Mouse (Mus musculus) stomach, embryonic 16.5 days (tissue): ENCODE data around the gene Ctcf. TPM values are rescaled to one million over a fixed set of nuclear protein-coding genes. Genes with fewer than 3 reads are reported as not detected.
A peak's percentile ranks its signal among the peaks of the same experiment; 100 is the strongest.

Experiments
- ATAC-seq: fragments of 200-750 bp; cut with Nextera tagmentation; 2 replicates; pipeline ENCODE4 v1.8.0; 2017; ENCODE audit warnings: moderate number of reproducible peaks, moderate TSS enrichment; ENCODE audit not compliant: insufficient read depth, low FRiP score
- H3K27ac ChIP-seq: fragments of 300-500 bp; sonication (generic); 2 replicates; pipeline ENCODE4 v1.5.1; 2014; ENCODE audit warnings: low read length
- H3K27me3 ChIP-seq: fragments of 300-500 bp; sonication (generic); 2 replicates; pipeline ENCODE4 v1.6.1; 2014; ENCODE audit warnings: low read length, control low read depth, mixed read lengths; ENCODE audit not compliant: control insufficient read depth, insufficient read depth
- H3K36me3 ChIP-seq: fragments of 300-500 bp; sonication (generic); 2 replicates; pipeline ENCODE4 v1.6.1; 2014; ENCODE audit warnings: low read length; ENCODE audit not compliant: control insufficient read depth, insufficient read depth
- H3K4me1 ChIP-seq: fragments of 300-500 bp; sonication (generic); 2 replicates; pipeline ENCODE4 v1.6.1; 2014; ENCODE audit warnings: low read length, control low read depth, mixed read lengths; ENCODE audit not compliant: control insufficient read depth, insufficient read depth
- H3K4me2 ChIP-seq: fragments of 300-500 bp; sonication (generic); 2 replicates; pipeline ENCODE4 v1.6.1; 2014; ENCODE audit warnings: low read depth, low read length, mixed read lengths
- H3K4me3 ChIP-seq: fragments of 300-500 bp; sonication (generic); replicated peaks from 2 replicates; pipeline ENCODE4 v1.5.1; 2014; ENCODE audit warnings: mild to moderate bottlenecking, low read length
- H3K9ac ChIP-seq: fragments of 300-500 bp; sonication (generic); 2 replicates; pipeline ENCODE4 v1.6.1; 2014; ENCODE audit warnings: low read length
- H3K9me3 ChIP-seq: fragments of 300-500 bp; sonication (generic); replicated peaks from 2 replicates; pipeline ENCODE4 v1.6.1; 2016; ENCODE audit warnings: low read length, control low read depth; ENCODE audit not compliant: control insufficient read depth
- WGBS: fragments of 180-500 bp; shearing (Covaris S2); extraction: QIAGEN DNeasy Blood & Tissue Kit; methylation state at CpG from one replicate; pipeline ENCODE4 v1.1.7; 2014; 5-methylcytosine and 5-hydroxymethylcytosine counted together
- polyA plus RNA-seq: library from polyadenylated mRNA; unstranded; fragments of >200 nt; fragmentation: Nextera tagmentation; extraction: Ambion mirVana; gene quantifications from 2 replicates; pipeline ENCODE4 v1.2.1, GENCODE M21; 2015

The Ctcf gene
- polyA plus RNA-seq, 1 experiment from 2014 or later = 76.1 TPM

DNA sequence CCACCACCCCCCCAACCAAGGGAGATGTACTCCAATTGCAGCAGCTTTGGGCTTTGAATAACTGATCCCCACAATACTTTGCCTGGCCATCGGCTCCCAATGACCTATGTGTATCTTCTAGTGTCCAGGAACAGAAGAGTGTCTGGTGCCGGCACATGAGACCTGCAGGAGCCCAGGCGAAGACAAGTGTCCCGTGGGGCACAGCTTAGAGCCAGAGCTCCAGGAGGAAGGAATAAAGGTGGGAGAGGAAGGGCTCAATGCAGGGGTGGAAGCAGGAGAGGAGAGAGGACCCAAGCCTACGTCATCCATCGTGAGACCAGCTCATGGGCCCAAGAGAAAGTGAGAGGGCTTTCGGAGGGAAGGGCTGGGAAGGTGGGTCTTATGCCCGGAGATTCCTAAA is 72.3 kb downstream of the Ctcf start:
- Histone ChIP-seq H3K4me3 (no peak overlapping the region), H3K4me1 (peaks cover 12% of the 10 kb centered on the region), H3K27ac (no peak overlapping the region), H3K36me3 (no peaks in the 10 kb centered on the region), H3K4me2 (no peak overlapping the region), H3K9ac (no peak overlapping the region), H3K9me3 (no peaks in the 10 kb centered on the region), H3K27me3 (no peaks in the 10 kb centered on the region)
- WGBS = 90% methylated on average over 8 of the region's 8 CpGs
- no peak for ATAC-seq

DNA sequence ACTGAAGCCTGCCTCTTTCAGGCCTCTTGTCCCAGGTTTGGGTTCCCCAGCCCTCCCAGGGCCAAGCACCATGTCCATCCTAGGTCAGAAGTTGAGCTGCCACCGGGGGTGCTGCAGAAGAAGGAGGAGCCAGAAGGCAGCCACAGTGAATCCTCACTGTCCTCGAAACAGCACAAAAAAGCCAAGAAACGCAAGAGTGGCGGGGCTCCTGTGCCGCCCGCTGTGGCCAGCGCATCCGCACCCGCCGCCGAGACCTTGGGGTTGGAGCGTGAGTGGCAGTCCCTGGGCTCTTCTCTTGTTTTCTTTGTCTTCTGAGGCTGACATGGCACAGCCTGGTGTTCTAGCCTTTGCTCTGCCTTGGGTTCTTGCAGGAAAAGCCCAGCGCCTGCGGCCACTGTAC is 72.9 kb downstream of the Ctcf start:
- Histone ChIP-seq H3K4me3 (no peak overlapping the region), H3K9ac (no peak overlapping the region), H3K27ac (no peak overlapping the region), H3K4me1 (peaks cover 12% of the 10 kb centered on the region), H3K9me3 (no peaks in the 10 kb centered on the region), H3K27me3 (no peaks in the 10 kb centered on the region), H3K36me3 (no peaks in the 10 kb centered on the region), H3K4me2 (no peak overlapping the region)
- no peak for ATAC-seq
- 80% methylated on average over 14 of the region's 14 CpGs for whole genome bisulfite sequencing

GRCm38 (mm10) chr8:105712286-105712685 is 75.9 kb downstream of the Ctcf start:
- no peak overlapping the region for H3K9ac ChIP-seq
- no peak for ATAC-seq

DNA sequence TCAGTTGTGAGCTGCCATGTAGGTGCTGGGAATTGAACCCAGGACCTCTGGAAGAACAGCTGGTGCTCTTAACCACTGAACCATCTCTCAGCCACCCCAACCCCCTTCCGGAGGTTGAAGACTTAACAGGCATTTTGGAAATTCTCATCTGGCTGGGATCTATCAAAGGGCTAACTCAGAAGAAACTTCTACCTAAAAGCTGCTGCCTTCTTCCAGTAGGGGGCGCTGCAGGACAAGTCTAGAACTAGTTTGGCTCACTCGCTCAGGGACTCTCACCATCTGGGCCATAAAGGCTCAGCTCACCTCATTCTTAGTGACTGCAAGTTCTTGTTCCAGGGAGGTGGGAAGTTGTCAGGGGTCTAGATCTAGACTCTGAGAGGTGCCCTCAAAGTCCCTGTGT is 77.8 kb downstream of the Ctcf start:
- WGBS = 5% methylated on average over 3 of the region's 3 CpGs
- Histone ChIP-seq H3K9ac (no peak overlapping the region), H3K4me1 (no peaks in the 10 kb centered on the region), H3K9me3 (no peaks in the 10 kb centered on the region), H3K27ac (peak overlapping the region; percentile 81; the same call in 1 of the 2 replicates), H3K36me3 (no peaks in the 10 kb centered on the region), H3K27me3 (no peaks in the 10 kb centered on the region), H3K4me3 (no peak overlapping the region), H3K4me2 (no peak overlapping the region)
- peak; percentile 53; the same call in 1 of the 2 replicates for ATAC-seq

More at GRCm38 (mm10) chr8:105712286-105712685, 75.9 kb downstream of the Ctcf start:
- H3K27me3 ChIP-seq = no peaks in the 10 kb centered on the region
- H3K4me2 ChIP-seq = no peak overlapping the region
- H3K9me3 ChIP-seq = no peaks in the 10 kb centered on the region
- H3K27ac ChIP-seq = no peak overlapping the region
- no peak overlapping the region for H3K4me3 ChIP-seq
- WGBS = 86% methylated on average over 3 of the region's 3 CpGs
- no peaks in the 10 kb centered on the region for H3K36me3 ChIP-seq
- H3K4me1 ChIP-seq = peaks cover 7% of the 10 kb centered on the region

DNA sequence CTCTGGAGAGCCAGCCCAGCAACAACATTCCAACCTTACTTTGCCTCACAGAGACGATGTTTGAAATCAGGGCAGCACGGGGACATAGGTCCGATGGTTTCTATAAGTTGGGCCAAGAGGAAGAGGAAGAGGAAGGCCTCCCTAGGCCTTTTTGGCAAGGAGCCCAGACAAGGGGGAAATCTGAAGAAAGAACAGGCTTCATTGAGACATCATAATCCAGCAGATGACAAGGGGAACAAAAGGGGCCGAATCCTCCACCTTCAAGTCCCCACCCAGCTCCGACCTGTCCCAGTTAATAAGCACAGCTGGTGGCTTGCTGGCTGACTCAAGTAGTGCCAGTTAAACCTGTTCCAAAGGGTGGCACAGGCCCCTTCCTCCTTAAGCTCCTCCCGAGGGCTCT is 78.7 kb downstream of the Ctcf start:
- H3K4me2 ChIP-seq = no peak overlapping the region
- H3K4me3 ChIP-seq = no peak overlapping the region
- WGBS = 59% methylated on average over 6 of the region's 6 CpGs
- ATAC-seq = peak; percentile 35
- peak overlapping the region; percentile 81 for H3K27ac ChIP-seq
- H3K4me1 ChIP-seq = no peaks in the 10 kb centered on the region
- H3K9me3 ChIP-seq = no peaks in the 10 kb centered on the region
- H3K27me3 ChIP-seq = no peaks in the 10 kb centered on the region
- no peaks in the 10 kb centered on the region for H3K36me3 ChIP-seq
- peak overlapping the region; percentile 3; the same call in 1 of the 2 replicates for H3K9ac ChIP-seq

DNA sequence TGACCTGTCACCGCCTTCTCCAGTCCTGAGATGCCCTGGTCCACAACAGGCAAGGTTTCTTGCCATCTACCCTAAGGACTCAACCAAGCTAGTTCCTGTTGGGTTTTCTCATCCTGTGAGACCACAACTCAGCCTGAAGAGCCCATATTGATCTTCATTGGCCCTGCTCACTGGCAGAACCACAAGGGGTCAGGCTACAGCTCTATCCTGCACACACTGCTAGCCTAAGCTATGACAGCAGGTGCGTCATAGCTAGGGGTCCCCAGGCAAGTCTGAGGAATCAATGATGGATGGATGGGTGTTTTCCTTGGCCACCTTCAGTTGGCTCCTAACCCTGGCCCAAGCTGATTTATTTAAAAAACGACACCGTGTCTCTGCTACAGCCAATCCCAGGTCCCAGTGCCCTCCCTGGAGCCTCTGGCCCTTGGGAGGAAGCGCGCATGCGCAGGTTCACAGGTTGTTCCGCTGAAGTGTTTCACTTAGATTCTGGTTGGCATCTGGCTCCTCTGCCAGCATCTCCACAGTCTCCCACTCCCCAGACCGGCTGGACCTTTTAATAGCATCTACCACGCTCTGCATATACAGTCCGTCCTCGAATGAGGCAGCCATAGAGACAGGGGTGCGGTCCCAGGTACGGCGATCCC is 80.1 kb downstream of the Ctcf start:
- Histone ChIP-seq H3K36me3 (no peaks in the 10 kb centered on the region), H3K4me1 (no peaks in the 10 kb centered on the region), H3K4me2 (no peak overlapping the region), H3K9me3 (no peaks in the 10 kb centered on the region), H3K27me3 (no peaks in the 10 kb centered on the region), H3K4me3 (no peak overlapping the region), H3K27ac (no peak overlapping the region), H3K9ac (no peak overlapping the region)
- no peak for ATAC-seq
- 91% methylated on average over 15 of the region's 15 CpGs for WGBS

GRCm38 (mm10) chr8:105719637-105720036 is 83.3 kb downstream of the Ctcf start:
- Histone ChIP-seq H3K4me1 (no peaks in the 10 kb centered on the region), H3K9me3 (no peaks in the 10 kb centered on the region), H3K4me2 (no peak overlapping the region), H3K36me3 (no peaks in the 10 kb centered on the region), H3K27me3 (no peaks in the 10 kb centered on the region), H3K27ac (no peak overlapping the region), H3K9ac (no peak overlapping the region), H3K4me3 (no peak overlapping the region)
- no peak for ATAC-seq
- WGBS = 81% methylated on average over 4 of the region's 4 CpGs

- no peak overlapping the region for H3K27ac ChIP-seq
- H3K9me3 ChIP-seq = no peaks in the 10 kb centered on the region
- H3K4me3 ChIP-seq = no peak overlapping the region
- whole genome bisulfite sequencing = 84% methylated on average over 9 of the region's 9 CpGs
- H3K4me1 ChIP-seq = no peaks in the 10 kb centered on the region
- no peak for ATAC-seq
- no peaks in the 10 kb centered on the region for H3K27me3 ChIP-seq
- H3K4me2 ChIP-seq = no peak overlapping the region
- H3K9ac ChIP-seq = no peak overlapping the region
- H3K36me3 ChIP-seq = no peaks in the 10 kb centered on the region
These were observed 86.5 kb downstream of the Ctcf start for GRCm38 (mm10) chr8:105722861-105723260.

- Histone ChIP-seq H3K27me3 (no peaks in the 10 kb centered on the region), H3K27ac (no peak overlapping the region), H3K36me3 (no peaks in the 10 kb centered on the region), H3K9me3 (no peaks in the 10 kb centered on the region), H3K9ac (no peak overlapping the region), H3K4me2 (no peak overlapping the region), H3K4me1 (no peaks in the 10 kb centered on the region), H3K4me3 (no peak overlapping the region)
- WGBS = 79% methylated on average over 5 of the region's 5 CpGs
- ATAC-seq = no peak
These were observed 89.4 kb downstream of the Ctcf start for GRCm38 (mm10) chr8:105725726-105726125.
